Mouse (Mus musculus) monocyte, adult 59 days (primary cell): ENCODE measurements around the gene Wnt7b. TPM values are rescaled to one million over a fixed set of nuclear protein-coding genes. Genes with fewer than 3 reads are reported as not detected.

Source experiments
- total RNA-seq, 2 experiments: library from RNA; stranded (reverse); gene quantifications; one replicate each; pipeline ENCODE4 v1.2.4; 2023

Wnt7b gene
- not detected for total RNA-seq

GRCm38 (mm10) chr15:85582356-85582910 is at the start of gene Wnt7b:
Gene Wnt7b, minus strand, starts transcription at chr15:85582473.

GRCm38 (mm10) chr15:85503127-85503526 is 79.1 kb downstream of the Wnt7b start, which contains the start of gene 7530416G11Rik:
Gene 7530416G11Rik, minus strand, starts transcription at chr15:85503227.

Other genes starting within 250 kb of the Wnt7b start
- gene Atxn10, start 246.2 kb downstream of the Wnt7b start, total RNA-seq, result 10 to 100 TPM; 51.7 to 56.5 TPM
- not detected for gene 7530416G11Rik, start 79.2 kb downstream of the Wnt7b start, total RNA-seq
- not detected for gene Ppara, start 152.5 kb upstream of the Wnt7b start, total RNA-seq
- 10 to 100 TPM; 10.0 to 12.4 TPM for gene Cdpf1, start 229.2 kb upstream of the Wnt7b start, total RNA-seq
- gene Pkdrej, start 239.3 kb upstream of the Wnt7b start, total RNA-seq, result not detected
- gene Ttc38, start 249.8 kb upstream of the Wnt7b start, total RNA-seq, result 10 to 100 TPM; 13.7 to 13.9 TPM